Mouse (Mus musculus) frontal cortex, postnatal 14 days (tissue): Measurements from ENCODE around the gene Adra1b.
A peak's percentile ranks its signal among the peaks of the same experiment; 100 is the strongest.

Source experiments
- DNase-seq, 2 experiments: peaks; one replicate each; pipeline ENCODE4 v3.0.0; 2022; ENCODE audit warnings: low spot score in 2 of 2

Gene Adra1b

DNA sequence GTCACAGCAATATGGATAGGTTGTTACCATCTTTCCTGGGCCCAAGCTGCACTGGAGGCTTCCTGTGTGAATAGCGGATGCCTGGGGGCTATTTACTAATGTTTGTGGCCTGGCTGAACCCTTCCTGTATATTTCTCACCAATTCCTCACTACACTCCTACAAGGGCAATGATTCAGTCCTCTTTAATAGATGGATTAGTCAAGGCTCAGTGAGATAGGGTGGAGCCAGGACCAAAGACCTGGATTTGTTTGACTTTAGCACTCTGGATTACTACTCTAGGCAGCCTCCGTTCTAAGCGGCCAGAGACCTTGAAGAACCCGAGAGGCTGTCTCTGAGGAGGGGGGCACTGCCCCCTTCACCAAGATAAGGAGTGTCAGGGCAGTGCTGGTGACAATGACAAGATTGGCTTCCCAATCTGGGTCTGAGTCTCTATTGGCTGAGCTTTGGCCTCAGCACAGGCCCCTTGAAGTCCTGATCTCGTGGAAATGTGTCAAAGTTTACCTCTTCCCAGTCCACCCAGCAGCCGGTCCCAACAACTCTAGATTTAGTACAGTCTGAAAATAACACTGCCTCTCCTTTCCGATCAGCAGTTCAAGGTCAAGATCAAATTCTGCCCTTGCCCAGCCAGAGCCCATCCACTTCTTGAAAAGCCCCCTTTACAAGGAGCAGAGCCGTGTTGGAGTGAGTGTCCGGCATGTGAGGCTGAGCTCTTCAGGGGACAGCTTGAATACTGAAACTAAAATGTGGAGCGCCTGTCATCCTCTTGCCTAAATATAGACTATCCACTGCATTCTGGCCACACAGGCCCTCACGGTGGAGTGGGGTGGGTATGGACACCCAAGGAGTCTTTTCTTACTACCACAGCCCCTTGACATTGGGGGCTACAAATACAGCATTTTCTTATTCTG is 80.2 kb downstream of the Adra1b start:
- DNase-seq: no peak

DNA sequence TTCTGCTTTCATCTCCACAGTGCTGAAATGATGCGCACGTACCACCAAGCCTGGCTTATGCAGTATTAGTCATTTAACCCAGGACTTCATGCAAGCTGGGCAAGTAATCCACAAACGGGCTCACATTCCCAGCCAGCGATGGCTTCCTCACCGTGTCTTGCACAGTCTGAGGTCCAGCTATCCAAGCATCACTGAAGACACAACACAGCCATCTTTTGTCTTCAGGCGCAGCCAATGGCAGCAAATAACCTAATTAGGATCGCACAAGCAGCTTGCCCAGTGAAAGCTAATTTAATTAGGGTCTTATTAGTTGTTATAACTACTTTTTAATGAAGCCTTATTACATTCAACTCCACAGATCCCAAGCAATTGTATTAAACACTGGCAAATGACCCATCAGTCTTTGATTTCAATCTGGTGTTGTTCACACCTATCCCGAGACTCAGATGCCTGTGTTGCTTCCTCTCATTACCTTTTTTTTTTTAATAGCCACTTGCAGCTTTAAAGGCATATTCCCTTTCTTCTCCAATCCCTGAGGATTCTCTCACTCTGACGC is 83.6 kb downstream of the Adra1b start:
- DNase-seq: no peak

DNA sequence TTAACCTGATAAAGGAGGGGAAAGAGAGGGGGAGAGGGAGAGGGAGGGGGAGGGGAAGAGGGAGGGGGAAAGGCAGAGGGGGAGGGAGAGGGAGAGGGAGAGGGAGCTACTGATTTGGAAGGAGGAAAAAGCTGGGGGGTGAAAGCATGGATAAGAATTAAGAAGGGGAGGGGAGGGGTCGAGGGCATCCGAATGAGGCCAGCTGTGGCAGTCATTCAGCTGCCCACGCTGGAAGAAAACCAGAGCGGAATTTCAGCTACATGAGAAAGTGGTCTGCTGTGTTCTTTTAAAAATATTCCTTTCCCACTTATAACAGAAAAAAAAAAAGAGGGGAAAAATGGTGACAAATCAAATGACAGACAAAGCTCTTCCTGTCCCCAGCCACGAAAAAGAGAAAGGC is 88.5 kb downstream of the Adra1b start:
- DNase-seq: no peak

GRCm38 (mm10) chr11:43807732-43808131 is 93.3 kb downstream of the Adra1b start:
- DNase-seq: no peak

- no peak for DNase-seq
These were observed 105.0 kb downstream of the Adra1b start for GRCm38 (mm10) chr11:43795992-43796391.

- DNase-seq: no peak
These were observed 110.6 kb downstream of the Adra1b start for GRCm38 (mm10) chr11:43790446-43790845.

DNA sequence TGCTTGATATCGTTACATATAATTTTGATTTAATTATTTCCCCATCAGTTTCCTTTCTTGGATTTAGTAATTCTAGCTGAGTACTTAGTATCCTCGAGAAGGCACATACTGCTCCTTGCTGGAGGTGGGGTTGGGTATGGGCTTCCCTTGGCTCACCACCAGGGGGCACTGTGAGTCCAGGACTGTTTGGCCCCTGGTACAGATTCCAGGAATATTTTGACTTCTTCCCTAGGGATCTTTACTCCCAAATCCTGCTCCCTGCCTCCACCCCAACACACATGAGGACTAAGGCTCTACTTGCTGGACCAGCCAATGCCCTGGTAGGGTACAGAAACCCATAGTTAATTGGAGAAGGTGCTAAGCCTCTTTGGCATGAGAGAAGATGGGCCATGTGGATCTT is 117.2 kb downstream of the Adra1b start:
- peak; percentile 13 to 59 for DNase-seq

- DNase-seq: no peak
These were observed 117.9 kb downstream of the Adra1b start for GRCm38 (mm10) chr11:43783106-43783505.

DNA sequence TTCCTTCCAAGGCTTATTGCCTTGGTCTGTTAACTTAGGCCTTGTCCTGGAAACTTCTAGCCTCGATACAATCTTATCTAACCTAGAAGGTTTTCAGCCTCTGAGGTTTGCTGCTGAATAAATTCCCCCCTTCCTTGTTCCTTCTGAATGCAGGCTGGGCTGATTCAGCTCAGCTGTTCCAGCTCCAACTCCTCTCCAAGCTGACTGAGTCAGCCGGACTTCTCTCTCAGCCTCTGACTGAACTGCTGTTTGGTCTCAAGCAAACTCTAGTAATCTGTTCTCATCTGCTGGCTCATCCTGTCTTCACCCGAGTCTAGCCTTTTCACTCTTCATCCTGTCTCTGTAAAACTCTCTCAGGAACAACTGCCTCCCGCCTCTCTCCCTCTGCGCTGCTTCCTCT is 121.5 kb downstream of the Adra1b start:
- DNase-seq: no peak

DNA sequence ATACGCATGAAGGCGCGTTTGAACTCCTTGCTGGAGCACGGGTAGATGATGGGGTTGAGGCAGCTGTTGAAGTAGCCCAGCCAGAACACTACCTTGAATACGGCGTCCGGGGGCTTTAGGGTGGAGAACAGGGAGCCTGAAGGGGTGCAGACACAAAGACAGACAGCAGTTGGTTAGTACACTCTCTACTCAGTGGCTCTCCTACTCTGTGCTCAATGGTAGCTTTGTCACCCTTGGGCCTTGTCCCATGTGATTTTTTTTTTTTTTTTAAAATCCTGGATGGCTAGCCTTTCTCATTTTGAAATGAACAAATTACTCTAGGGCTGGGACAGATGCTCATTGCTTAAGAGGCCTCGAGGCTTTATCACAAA is 124.7 kb downstream of the Adra1b start:
- DNase-seq: no peak

DNA sequence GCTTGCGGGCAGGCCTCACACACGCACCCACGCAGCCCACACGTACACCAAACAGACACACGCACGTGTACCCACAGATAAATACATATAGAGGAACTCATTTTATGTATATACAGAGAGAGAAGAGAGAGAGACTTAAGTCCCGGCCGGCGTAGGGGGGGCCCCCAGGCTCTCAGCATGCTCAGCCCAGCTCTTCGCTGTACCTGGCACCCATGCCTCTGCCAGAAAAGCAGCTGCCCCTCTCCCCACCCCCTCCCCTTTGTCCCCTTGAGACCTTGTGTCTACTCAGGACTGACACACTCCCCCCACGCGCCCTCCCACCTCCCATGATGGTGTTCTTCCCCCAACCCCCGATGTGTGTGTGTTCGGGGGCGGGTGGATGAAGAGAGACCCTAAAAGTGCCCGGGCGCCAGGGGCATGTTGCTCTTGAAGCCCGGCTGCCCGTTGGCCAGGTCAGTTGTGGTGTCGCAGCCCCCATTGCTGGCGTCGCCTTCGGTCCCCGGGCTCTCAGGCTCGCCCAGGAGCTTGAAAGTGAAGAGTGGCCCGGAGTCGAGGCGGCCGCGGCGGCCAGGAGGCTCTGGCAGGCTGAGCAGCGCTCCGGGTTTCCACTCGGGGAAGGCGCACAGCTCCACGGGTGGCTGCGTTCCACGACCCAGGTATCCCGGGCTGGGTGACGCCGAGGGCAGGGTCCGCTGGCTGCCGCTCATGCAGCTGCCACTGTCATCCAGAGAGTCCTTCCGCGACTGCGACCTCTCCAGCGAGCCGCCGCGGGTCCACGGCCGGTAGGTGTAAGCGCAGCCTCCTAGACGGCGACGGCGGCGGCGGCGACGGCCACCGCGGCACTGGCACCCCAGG is 125.3 kb downstream of the Adra1b start:
- no peak for DNase-seq

GRCm38 (mm10) chr11:43773725-43774124 is 127.3 kb downstream of the Adra1b start:
- no peak for DNase-seq

GRCm38 (mm10) chr11:43770110-43770509 is 130.9 kb downstream of the Adra1b start:
- DNase-seq: no peak

DNA sequence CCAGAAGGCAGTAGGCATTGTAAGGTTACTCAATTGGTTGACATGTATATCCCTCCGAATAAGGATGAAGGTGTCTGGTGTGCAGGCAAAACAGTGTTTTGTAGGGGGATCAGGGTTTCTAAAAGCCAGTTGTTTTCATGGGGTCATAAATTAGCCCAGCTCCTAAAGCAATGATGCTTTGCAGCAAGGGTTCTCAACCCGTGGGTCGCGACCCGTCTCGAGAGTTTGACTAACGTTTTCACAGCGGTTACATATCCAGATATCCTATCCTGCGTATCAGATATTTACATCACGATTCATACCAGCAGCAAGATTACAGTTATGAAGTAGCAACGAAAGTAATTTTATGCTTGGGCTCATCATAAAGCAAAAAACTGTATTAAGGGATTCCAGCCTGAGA is 133.3 kb downstream of the Adra1b start:
- DNase-seq: no peak

- DNase-seq: peak; percentile 41 to 73
These were observed 133.9 kb downstream of the Adra1b start for GRCm38 (mm10) chr11:43766922-43767648.

DNA sequence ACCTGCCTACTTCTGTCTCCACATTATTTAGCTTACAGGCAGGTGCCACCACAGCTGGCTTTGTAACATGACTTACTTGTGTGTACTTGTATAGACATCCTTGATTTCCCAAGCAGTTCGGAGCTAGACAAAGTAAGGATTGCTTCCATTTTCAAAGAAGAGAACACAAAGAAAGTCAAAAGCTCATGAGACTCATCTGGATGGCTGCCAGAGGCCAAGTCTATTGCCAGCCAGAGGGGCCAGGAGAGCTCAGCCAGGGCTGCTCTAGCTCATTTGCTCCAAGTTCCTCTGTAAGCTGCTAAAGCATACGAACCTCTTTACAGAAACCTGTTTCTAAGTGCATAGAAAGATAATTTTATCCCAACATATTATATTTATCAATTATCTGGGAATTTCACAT is 142.6 kb downstream of the Adra1b start:
- no peak for DNase-seq

- no peak for DNase-seq
These were observed 145.6 kb downstream of the Adra1b start for GRCm38 (mm10) chr11:43755411-43755810.

- no peak for DNase-seq
These were observed 146.4 kb downstream of the Adra1b start for GRCm38 (mm10) chr11:43754568-43754967.

DNA sequence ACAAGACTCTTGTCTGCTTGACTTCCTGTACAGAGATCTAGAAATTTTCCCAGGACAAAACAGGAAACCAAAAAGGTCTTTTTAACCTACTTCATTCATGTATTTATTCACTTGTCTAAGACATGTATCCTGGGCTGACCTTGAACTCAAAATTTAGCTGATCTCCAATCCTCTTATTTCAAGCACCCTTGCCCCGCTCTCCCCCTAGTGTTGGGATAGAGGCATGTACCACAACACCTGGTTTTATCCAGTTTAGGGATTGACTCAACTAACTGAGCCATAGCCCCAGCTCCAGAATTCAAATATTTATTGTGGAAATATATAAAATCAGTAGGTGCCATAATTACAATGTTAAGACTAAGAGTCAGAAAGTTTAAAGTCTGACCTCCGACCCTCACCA is 149.5 kb downstream of the Adra1b start:
- no peak for DNase-seq

DNA sequence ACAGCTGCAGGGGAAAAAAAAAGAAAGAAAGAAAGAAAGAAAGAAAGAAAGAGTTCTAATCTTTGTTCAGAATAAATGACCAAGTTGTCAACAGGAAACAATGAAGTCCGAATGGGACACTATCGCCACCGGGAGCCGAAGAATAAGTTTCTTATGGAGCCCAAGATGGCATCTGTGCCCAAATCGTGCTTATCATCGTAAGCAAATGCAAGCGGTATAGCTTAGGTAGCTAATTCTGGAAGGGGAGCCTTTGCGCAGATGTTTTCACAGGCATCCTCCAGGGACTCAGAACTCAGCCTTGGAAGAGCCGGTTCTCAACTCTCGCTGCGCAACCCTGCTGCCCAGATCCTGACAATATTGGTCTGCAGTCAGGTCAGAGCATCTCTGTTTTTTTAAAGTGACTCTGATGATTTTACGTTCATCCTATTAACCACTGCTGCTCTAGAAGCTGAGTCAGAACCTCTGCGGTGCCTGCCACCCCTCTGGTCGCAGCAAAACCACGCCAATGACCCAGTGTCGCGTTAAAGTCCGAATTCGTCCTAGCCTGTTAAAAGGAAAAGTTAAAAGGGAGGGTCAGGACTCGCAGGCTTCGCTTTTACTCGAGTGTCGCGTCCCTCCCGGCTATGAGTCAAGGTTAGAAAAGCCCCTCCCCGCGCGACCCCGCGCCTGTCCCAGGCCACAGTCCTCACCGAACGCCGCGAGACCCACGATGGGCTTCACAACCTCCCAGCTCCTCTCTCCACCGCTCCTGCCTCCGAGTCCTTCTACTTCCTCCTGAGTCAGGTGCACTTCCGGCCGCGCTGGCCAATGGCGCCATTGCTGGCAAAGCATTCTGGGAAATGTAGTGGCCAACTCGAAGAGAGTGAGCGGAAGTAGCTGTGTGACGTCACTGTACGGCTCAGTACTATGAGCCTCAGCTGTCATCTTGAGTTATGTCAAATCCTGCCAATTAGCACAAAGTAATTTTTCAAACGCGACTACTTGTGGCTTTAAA is 153.5 kb downstream of the Adra1b start, which contains the start of gene Ttc1:
TSS of gene Ttc1 (minus strand) at position 776 of the 994 bp plus-strand sequence.
- DNase-seq: peak; percentile 95 to 96
